ENCODE assay signal across 8 mouse cellular contexts in the genomic region with DNA sequence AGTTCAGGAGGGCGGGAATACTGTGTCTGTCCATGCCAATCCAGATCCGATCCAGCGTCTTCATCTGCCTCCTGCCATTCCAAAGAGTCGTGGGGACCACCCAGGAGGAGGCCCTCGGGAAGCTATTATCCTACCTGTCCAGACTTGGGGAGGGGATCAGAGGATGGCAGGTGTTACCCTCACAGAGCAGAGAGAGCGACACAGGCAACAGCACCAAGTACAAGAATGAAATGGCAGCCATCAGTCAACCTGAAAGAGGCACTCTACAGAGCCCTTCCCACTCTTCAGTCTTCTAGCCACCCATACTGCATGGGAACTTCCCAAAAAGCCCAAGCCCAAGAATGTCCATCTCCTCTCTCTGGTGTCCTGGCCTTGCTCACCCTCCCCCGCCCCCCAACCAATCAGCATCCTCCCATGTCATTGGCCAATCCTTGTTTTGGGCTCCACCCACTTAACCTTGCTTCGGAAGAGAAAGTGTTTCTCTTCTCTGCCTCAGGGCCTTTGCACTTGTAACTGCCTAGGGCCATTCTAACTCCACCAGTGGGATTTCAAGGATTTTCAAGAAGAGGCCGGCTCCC. TPM values are rescaled to one million over a fixed set of nuclear protein-coding genes. Genes with fewer than 3 reads are reported as not detected.
A peak's percentile ranks its signal among the peaks of the same experiment; 100 is the strongest.
DNase-seq lines count a peak whose midpoint lies in the region; ATAC-seq lines count a peak whose summit lies in the region.

No protein-coding gene starts in this region.

- DNase-seq in lung, postnatal 25 days (ENCODE audit: low spot score), result no peak
- DNase-seq in liver, result peak; percentile 81
- peak; percentile 65 for DNase-seq in splenic B cell, adult 2 months (ENCODE audit: low read depth, low spot score)
- DNase-seq in frontal cortex, postnatal 10 days (ENCODE audit: low spot score in 2 of 2), result no peak
- no peak for DNase-seq in yolk sac, embryonic 10.5 days (ENCODE audit: low spot score)

- no peaks in the 10 kb centered on the region for H3K36me3 ChIP-seq in lung, embryonic 15.5 days
- no peaks in the 10 kb centered on the region for H3K36me3 ChIP-seq in splenic B cell, adult 2 months (ENCODE audit: control insufficient read depth, insufficient read depth, low read length, poor library complexity, severe bottlenecking)

- H3K4me3 ChIP-seq in lung, embryonic 15.5 days, result peak overlapping the region; percentile 71

- WGBS in lung, embryonic 15.5 days, result 18% methylated on average over 9 of the region's 9 CpGs

- H3K9ac ChIP-seq in lung, embryonic 15.5 days, result peak overlapping the region; percentile 32

- no peak overlapping the region for H3K27ac ChIP-seq in lung, embryonic 15.5 days

- H3K4me2 ChIP-seq in lung, embryonic 15.5 days, result peak overlapping the region; percentile 96

- H3K4me1 ChIP-seq in lung, embryonic 15.5 days, result peaks cover 23% of the 10 kb centered on the region

- peak; percentile 36 for ATAC-seq in lung, embryonic 15.5 days (ENCODE audit: borderline replicate concordance, extremely low read depth, low FRiP score, low TSS enrichment)
- peak; percentile 67 for ATAC-seq in erythroblast, adult 5-6 weeks (replicated peaks; ENCODE audit: low FRiP score, poor library complexity, severe bottlenecking)
- no peak for ATAC-seq in activated CD4-positive, CD25-positive, alpha-beta regulatory T cell, adult 4 months

- H3K27me3 ChIP-seq in lung, embryonic 15.5 days, result peaks cover 65% of the 10 kb centered on the region
- H3K27me3 ChIP-seq in splenic B cell, adult 2 months (ENCODE audit: control insufficient read depth, insufficient read depth, low read length, poor library complexity, severe bottlenecking), result no peaks in the 10 kb centered on the region

- H3K9me3 ChIP-seq in lung, embryonic 15.5 days, result no peaks in the 10 kb centered on the region

RNA-seq across cellular contexts. Expression of a gene that starts 0.7 kb away (rescaled TPM):
- polyA plus RNA-seq in lung, embryonic 15.5 days (2015; fragmentation: Nextera tagmentation; extraction: Ambion mirVana), result 0.50 and 0.81 TPM in 2 replicates
- total RNA-seq in erythroblast, adult 5-6 weeks (2015; ENCODE audit: low replicate concordance), result 4.8 and 5.6 TPM in 2 replicates
- 10.3 and 14.8 TPM in 2 replicates for total RNA-seq in erythroblast, adult 5-6 weeks (2017; ENCODE audit: low replicate concordance)
- polyA plus RNA-seq in activated CD4-positive, CD25-positive, alpha-beta regulatory T cell, adult 4 months (2017; shearing (Covaris generic)), result 1 to 10 TPM; 4.1 to 5.4 TPM

RNA-seq across cellular contexts. Expression of a gene that starts 22.2 kb away (rescaled TPM):
- polyA plus RNA-seq in lung, embryonic 15.5 days (2015; fragmentation: Nextera tagmentation; extraction: Ambion mirVana), result 136 and 140 TPM in 2 replicates
- total RNA-seq in erythroblast, adult 5-6 weeks (2015; ENCODE audit: low replicate concordance), result 170 and 188 TPM in 2 replicates
- total RNA-seq in erythroblast, adult 5-6 weeks (2017; ENCODE audit: low replicate concordance), result 146 and 233 TPM in 2 replicates
- polyA plus RNA-seq in activated CD4-positive, CD25-positive, alpha-beta regulatory T cell, adult 4 months (2017; shearing (Covaris generic)), result 1 to 10 TPM; 6.5 to 7.7 TPM

Comparison
In these comparisons a context has a peak if more than half of its experiments do, and no peak if none do; other contexts are left out.
1. DNase-seq: peak in liver (single experiment) and splenic B cell, adult 2 months (single experiment); none in lung, postnatal 25 days (single experiment), frontal cortex, postnatal 10 days (0 of 2) and yolk sac, embryonic 10.5 days (single experiment).
2. RNA of a gene that starts 22.2 kb away (polyA plus RNA-seq): 136 to 140 TPM in lung, embryonic 15.5 days; 6.5 to 7.7 TPM in activated CD4-positive, CD25-positive, alpha-beta regulatory T cell, adult 4 months; every median in the first group is over 10 times any median in the second.